8 mouse cellular contexts compared by ENCODE assay signal in the genomic region with DNA sequence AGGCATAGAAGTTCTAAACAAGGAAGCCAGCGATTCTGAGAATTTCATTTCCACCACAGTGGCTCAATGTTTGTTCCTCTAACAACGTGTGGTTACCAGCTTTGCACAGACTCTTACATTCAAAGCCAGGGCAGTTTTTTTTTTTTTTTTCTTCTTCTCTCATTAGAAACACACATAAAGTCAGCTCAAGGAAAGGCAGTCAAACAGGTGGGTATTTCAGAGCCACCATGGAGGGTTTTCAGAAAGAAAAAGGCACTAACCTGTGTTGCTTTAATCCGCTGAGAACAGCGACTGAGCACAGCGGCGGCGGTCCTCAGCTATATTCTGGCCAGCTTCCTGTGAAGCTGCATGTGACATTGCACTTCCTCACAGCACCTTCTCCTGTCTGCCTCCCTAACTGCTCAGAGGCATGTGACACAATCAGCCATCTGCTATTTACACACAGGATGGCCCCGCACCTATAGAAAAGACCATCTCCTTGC. TPM values are rescaled to one million over a fixed set of nuclear protein-coding genes. Genes with fewer than 3 reads are reported as not detected.
DNase-seq lines count a peak whose midpoint lies in the region; ATAC-seq lines count a peak whose summit lies in the region.

No protein-coding gene starts in this region.

- peaks cover 76% of the 10 kb centered on the region for H3K79me2 ChIP-seq in macrophage (ENCODE audit: inconsistent target)

- no peak overlapping the region for H3K9ac ChIP-seq in intestine, embryonic 16.5 days (ENCODE audit: low read depth, low read length)

- ATAC-seq in intestine, embryonic 16.5 days, result peak; percentile 51

- no peaks in the 10 kb centered on the region; the same call in 1 of the 2 replicates for H3K36me3 ChIP-seq in intestine, embryonic 16.5 days (ENCODE audit: control insufficient read depth, insufficient read depth, low read length)
- peaks cover 12% of the 10 kb centered on the region; the same call in 1 of the 2 replicates for H3K36me3 ChIP-seq in macrophage (ENCODE audit: inconsistent target)

- H3K4me1 ChIP-seq in intestine, embryonic 16.5 days (ENCODE audit: control insufficient read depth, insufficient read depth, low read length), result peaks cover 26% of the 10 kb centered on the region

- no peaks in the 10 kb centered on the region for H3K9me3 ChIP-seq in intestine, embryonic 16.5 days (ENCODE audit: control insufficient read depth, low read length)

- 72% methylated on average over 8 of the region's 8 CpGs for WGBS in intestine, embryonic 16.5 days
- 2% methylated on average over 8 of the region's 8 CpGs for WGBS in macrophage (ENCODE audit: missing documents)

- peak overlapping the region; percentile 24; the same call in 1 of the 2 replicates for H3K27ac ChIP-seq in intestine, embryonic 16.5 days (ENCODE audit: low read length)
- peak overlapping the region; percentile 95 for H3K27ac ChIP-seq in macrophage

- H3K4me3 ChIP-seq in intestine, embryonic 16.5 days (ENCODE audit: low read length), result no peak overlapping the region
- peak overlapping the region; percentile 70 for H3K4me3 ChIP-seq in macrophage (ENCODE audit: inconsistent target)

- no peak overlapping the region for H3K4me2 ChIP-seq in intestine, embryonic 16.5 days (ENCODE audit: low read depth, low read length)

- DNase-seq in 416B (ENCODE audit: low read depth), result peak; percentile 82
- peak; percentile 65 for DNase-seq in MEL-GATA-1-ER (ENCODE audit: extremely low read depth, low read depth)
- DNase-seq in yolk sac, embryonic 10.5 days (ENCODE audit: low spot score), result peak; percentile 59
- no peak for DNase-seq in cerebellum, postnatal 25 days
- DNase-seq in right cerebral cortex, adult 18-20 months, result no peak
- DNase-seq in left cerebral cortex, adult 18-20 months (ENCODE audit: low spot score in 2 of 2), result no peak

- no peaks in the 10 kb centered on the region for H3K27me3 ChIP-seq in intestine, embryonic 16.5 days (replicated peaks; ENCODE audit: control insufficient read depth, insufficient read depth, low read length)

RNA-seq across cellular contexts. Expression of a gene that starts 43.4 kb away (rescaled TPM):
- polyA plus RNA-seq in intestine, embryonic 16.5 days (2015; fragmentation: Nextera tagmentation; extraction: Ambion mirVana), result 9.0 and 10.7 TPM in 2 replicates
- 10 to 100 TPM in 23 of 26 experiments, 1 to 10 TPM in 3; 8.0 to 83.3 (median 47.4) TPM for total RNA-seq in macrophage (2018; cell fraction: chromatin; rRNA removed)
- total RNA-seq in macrophage (2018; cell fraction: cytosol; rRNA removed), result 100 to 1,000 TPM in 24 of 26 experiments, 10 to 100 TPM in 2; 77.5 to 181 (median 157) TPM
- 100 to 1,000 TPM in 9 of 26 experiments, 10 to 100 TPM in 17; 21.7 to 134 (median 75.1) TPM for total RNA-seq in macrophage (2018; cell fraction: nucleus; rRNA removed)
- polyA plus RNA-seq in macrophage (2018), result 121 to 170 TPM (median 129 TPM) in 3 replicates
- 1 to 10 TPM; 7.9 to 9.4 TPM for total RNA-seq in left cerebral cortex, adult 18-20 months (2021)

Comparison
In these comparisons a context has a peak if more than half of its experiments do, and no peak if none do; other contexts are left out.
1. DNase-seq: peak in 416B (single experiment), MEL-GATA-1-ER (single experiment) and yolk sac, embryonic 10.5 days (single experiment); none in cerebellum, postnatal 25 days (0 of 2), right cerebral cortex, adult 18-20 months (single experiment) and left cerebral cortex, adult 18-20 months (0 of 2).
2. RNA of a gene that starts 43.4 kb away (polyA plus RNA-seq): 121 to 170 TPM in macrophage; 9.0 to 10.7 TPM in intestine, embryonic 16.5 days; every median in the first group is over 10 times any median in the second.